Mouse (Mus musculus): Measurements from ENCODE around the gene 1110008L16Rik. TPM values are rescaled to one million over a fixed set of nuclear protein-coding genes. Genes with fewer than 3 reads are reported as not detected.

1110008L16Rik gene
- polyA plus RNA-seq, 1 experiment from 2014 or later = 22.5 TPM

- H3K9me3 ChIP-seq (replicated peaks; ENCODE audit: control insufficient read depth, low read length) = no peaks in the 10 kb centered on the region
- H3K4me2 ChIP-seq (ENCODE audit: low read depth, low read length) = no peak overlapping the region
- WGBS = 25% methylated on average over 3 of the region's 3 CpGs
- no peaks in the 10 kb centered on the region for H3K27me3 ChIP-seq (ENCODE audit: control insufficient read depth, insufficient read depth, low read length)
- no peak overlapping the region for H3K27ac ChIP-seq (ENCODE audit: low read length)
- H3K4me1 ChIP-seq (ENCODE audit: control insufficient read depth, insufficient read depth, low read length) = no peaks in the 10 kb centered on the region
- H3K36me3 ChIP-seq (ENCODE audit: control insufficient read depth, insufficient read depth, low read length) = peaks cover 17% of the 10 kb centered on the region
- no peak for ATAC-seq (ENCODE audit: insufficient read depth, low FRiP score)
- no peak overlapping the region for H3K9ac ChIP-seq (ENCODE audit: low read length)
- no peak overlapping the region for H3K4me3 ChIP-seq (replicated peaks; ENCODE audit: low read length)
Measured at GRCm38 (mm10) chr12:55422057-55422456, 122.7 kb downstream of the 1110008L16Rik start.

GRCm38 (mm10) chr12:55426300-55426699, 126.9 kb downstream of the 1110008L16Rik start:
- H3K9me3 ChIP-seq (replicated peaks; ENCODE audit: control insufficient read depth, low read length) = no peaks in the 10 kb centered on the region
- no peak overlapping the region for H3K4me2 ChIP-seq (ENCODE audit: low read depth, low read length)
- H3K4me1 ChIP-seq (ENCODE audit: control insufficient read depth, insufficient read depth, low read length) = no peaks in the 10 kb centered on the region
- H3K4me3 ChIP-seq (replicated peaks; ENCODE audit: low read length) = no peak overlapping the region
- WGBS = 93% methylated on average over 7 of the region's 7 CpGs
- no peak overlapping the region for H3K9ac ChIP-seq (ENCODE audit: low read length)
- no peak for ATAC-seq (ENCODE audit: insufficient read depth, low FRiP score)
- H3K36me3 ChIP-seq (ENCODE audit: control insufficient read depth, insufficient read depth, low read length) = no peaks in the 10 kb centered on the region
- H3K27me3 ChIP-seq (ENCODE audit: control insufficient read depth, insufficient read depth, low read length) = no peaks in the 10 kb centered on the region
- H3K27ac ChIP-seq (ENCODE audit: low read length) = no peak overlapping the region

- Histone ChIP-seq H3K27ac (ENCODE audit: low read length) (no peak overlapping the region), H3K4me1 (ENCODE audit: control insufficient read depth, insufficient read depth, low read length) (0 out of 2 replicates have a peak, but pooled peaks cover 2% of the 10 kb centered on the region), H3K9ac (ENCODE audit: low read length) (no peak overlapping the region), H3K36me3 (ENCODE audit: control insufficient read depth, insufficient read depth, low read length) (no peaks in the 10 kb centered on the region), H3K4me3 (replicated peaks; ENCODE audit: low read length) (no peak overlapping the region), H3K4me2 (ENCODE audit: low read depth, low read length) (no peak overlapping the region), H3K27me3 (ENCODE audit: control insufficient read depth, insufficient read depth, low read length) (no peaks in the 10 kb centered on the region), H3K9me3 (replicated peaks; ENCODE audit: control insufficient read depth, low read length) (no peaks in the 10 kb centered on the region)
- 78% methylated on average over 8 of the region's 8 CpGs for WGBS
- ATAC-seq (ENCODE audit: insufficient read depth, low FRiP score) = no peak
Measured at GRCm38 (mm10) chr12:55429201-55429600, 129.8 kb downstream of the 1110008L16Rik start.

GRCm38 (mm10) chr12:55429956-55430355, 130.6 kb downstream of the 1110008L16Rik start:
- WGBS = 84% methylated on average over 4 of the region's 4 CpGs
- Histone ChIP-seq H3K36me3 (ENCODE audit: control insufficient read depth, insufficient read depth, low read length) (no peaks in the 10 kb centered on the region), H3K27me3 (ENCODE audit: control insufficient read depth, insufficient read depth, low read length) (no peaks in the 10 kb centered on the region), H3K4me2 (ENCODE audit: low read depth, low read length) (no peak overlapping the region), H3K4me1 (ENCODE audit: control insufficient read depth, insufficient read depth, low read length) (0 out of 2 replicates have a peak, but pooled peaks cover 2% of the 10 kb centered on the region), H3K27ac (ENCODE audit: low read length) (no peak overlapping the region), H3K4me3 (replicated peaks; ENCODE audit: low read length) (no peak overlapping the region), H3K9ac (ENCODE audit: low read length) (no peak overlapping the region), H3K9me3 (replicated peaks; ENCODE audit: control insufficient read depth, low read length) (no peaks in the 10 kb centered on the region)
- no peak for ATAC-seq (ENCODE audit: insufficient read depth, low FRiP score)

Other genes with a start within 250 kb of the 1110008L16Rik start
- 25.8 and 32.9 TPM in 2 replicates for gene 2700097O09Rik, start 219.5 kb upstream of the 1110008L16Rik start, polyA plus RNA-seq (2015; fragmentation: Nextera tagmentation; extraction: Ambion mirVana)
- 184 and 189 TPM in 2 replicates for gene Srp54a, start 219.3 kb upstream of the 1110008L16Rik start, polyA plus RNA-seq (2015; fragmentation: Nextera tagmentation; extraction: Ambion mirVana)
- 30.9 and 31.3 TPM in 2 replicates for gene Fam177a, start 175.1 kb upstream of the 1110008L16Rik start, polyA plus RNA-seq (2015; fragmentation: Nextera tagmentation; extraction: Ambion mirVana)
- 55.6 and 62.1 TPM in 2 replicates for gene Srp54b, start 144.5 kb upstream of the 1110008L16Rik start, polyA plus RNA-seq (2015; fragmentation: Nextera tagmentation; extraction: Ambion mirVana)
- not detected in 2 replicates for gene 1700047I17Rik2, start 100.0 kb upstream of the 1110008L16Rik start, polyA plus RNA-seq (2015; fragmentation: Nextera tagmentation; extraction: Ambion mirVana)
- 77.0 and 79.6 TPM in 2 replicates for gene Srp54c, start 69.4 kb upstream of the 1110008L16Rik start, polyA plus RNA-seq (2015; fragmentation: Nextera tagmentation; extraction: Ambion mirVana)
- 10.6 and 10.9 TPM in 2 replicates for gene Ppp2r3c, start 3.4 kb downstream of the 1110008L16Rik start, polyA plus RNA-seq (2015; fragmentation: Nextera tagmentation; extraction: Ambion mirVana)
- 359 and 373 TPM in 2 replicates for gene Psma6, start 84.6 kb downstream of the 1110008L16Rik start, polyA plus RNA-seq (2015; fragmentation: Nextera tagmentation; extraction: Ambion mirVana)
- 86.6 and 93.5 TPM in 2 replicates for gene Nfkbia, start 193.1 kb downstream of the 1110008L16Rik start, polyA plus RNA-seq (2015; fragmentation: Nextera tagmentation; extraction: Ambion mirVana)

Data from stomach, embryonic 16.5 days (tissue).